Mouse (Mus musculus) liver, adult 2 months (tissue): ENCODE data around the gene Snd1. TPM values are rescaled to one million over a fixed set of nuclear protein-coding genes. Genes with fewer than 3 reads are reported as not detected.

ENCODE experiments used
- DNase-seq: peaks from one replicate; pipeline ENCODE4 v3.0.0-alpha.2; 2011; ENCODE audit warnings: low read depth, low spot score; ENCODE audit errors: extremely low read depth
- H3K27ac ChIP-seq: fragments of 200-500 bp; replicated peaks from 2 replicates; pipeline ENCODE4 v1.5.1; 2012; ENCODE audit warnings: low read depth, mild to moderate bottlenecking, control low read depth, inconsistent platforms, low read length; ENCODE audit not compliant: insufficient read depth
- H3K27me3 ChIP-seq: fragments of 200-500 bp; 2 replicates; pipeline ENCODE4 v1.6.1; 2012; ENCODE audit warnings: mild to moderate bottlenecking, moderate library complexity, low read length, inconsistent platforms; ENCODE audit not compliant: control insufficient read depth, insufficient read depth
- H3K36me3 ChIP-seq: fragments of 200-500 bp; 2 replicates; pipeline ENCODE4 v1.6.1; 2012; ENCODE audit warnings: low read length, inconsistent platforms; ENCODE audit not compliant: control insufficient read depth, insufficient read depth
- H3K4me1 ChIP-seq: fragments of 200-500 bp; 2 replicates; pipeline ENCODE4 v1.6.1; 2011; ENCODE audit warnings: low read length; ENCODE audit not compliant: control insufficient read depth, insufficient read depth
- H3K4me3 ChIP-seq: fragments of 200-500 bp; 2 replicates; pipeline ENCODE4 v1.5.1; 2011; ENCODE audit warnings: low read depth, mild to moderate bottlenecking, control low read depth, low read length, moderate library complexity; ENCODE audit not compliant: insufficient read depth
- H3K79me2 ChIP-seq: fragments of 200-500 bp; 2 replicates; pipeline ENCODE4 v1.6.1; 2012; ENCODE audit warnings: inconsistent platforms, mild to moderate bottlenecking, low read length, moderate library complexity; ENCODE audit not compliant: control insufficient read depth, insufficient read depth
- H3K9ac ChIP-seq: fragments of 200-500 bp; 2 replicates; pipeline ENCODE4 v1.6.1; 2012; ENCODE audit warnings: low read depth, mild to moderate bottlenecking, control low read depth, inconsistent platforms, low read length
- CTCF ChIP-seq: fragments of 200-500 bp; IDR thresholded peaks from 2 replicates; pipeline ENCODE4 v1.5.1; 2011; ENCODE audit warnings: low read depth, low read length, control low read depth
- POLR2A ChIP-seq: fragments of 200-500 bp; IDR thresholded peaks from 2 replicates; pipeline ENCODE4 v1.6.1; 2011; ENCODE audit warnings: low read length, control low read depth; ENCODE audit not compliant: insufficient read depth; ENCODE audit errors: extremely low read depth
- WGBS: fragments of 180-500 bp; shearing (Covaris S2); methylation state at CpG from one replicate; pipeline ENCODE4 v1.1.7; 2018; 5-methylcytosine and 5-hydroxymethylcytosine counted together
- polyA plus RNA-seq: library from polyadenylated mRNA; depleted of rRNA; stranded (reverse); fragments of >200 nt; gene quantifications from 2 replicates; pipeline ENCODE4 v1.2.3, GENCODE M21; 2012
- total RNA-seq: library from RNA; depleted of rRNA; stranded (reverse); fragments of >200 nt; gene quantifications from 2 replicates; pipeline ENCODE4 v1.2.3, GENCODE M21; 2014

Snd1 gene
- total and polyA plus RNA-seq, 2 experiments, result 64.2 to 88.6 TPM

- DNase-seq, result peak; percentile 99
- Histone ChIP-seq H3K27me3 (no peaks in the 10 kb centered on the region), H3K27ac (peak overlapping the region; percentile 72), H3K79me2 (peaks cover 27% of the 10 kb centered on the region), H3K4me1 (peaks cover 20% of the 10 kb centered on the region), H3K4me3 (peak overlapping the region; percentile 89), H3K36me3 (0 out of 2 replicates have a peak, but pooled peaks cover 2% of the 10 kb centered on the region), H3K9ac (peak overlapping the region; percentile 96)
- peak; percentile 85 for TF ChIP-seq POLR2A
- TF ChIP-seq CTCF, result no peak
- under 1% methylated on average over 68 of the region's 68 CpGs for WGBS
Observed at GRCm38 (mm10) chr6:28479865-28480751, 5.2 kb downstream of the Snd1 start.

GRCm38 (mm10) chr6:28480752-28481492 is 6.0 kb downstream of the Snd1 start:
- H3K4me3 ChIP-seq, result peak overlapping the region; percentile 89
- H3K4me1 ChIP-seq, result peaks cover 23% of the 10 kb centered on the region
- peaks cover 31% of the 10 kb centered on the region for H3K79me2 ChIP-seq
- DNase-seq, result peak; percentile 53
- H3K27me3 ChIP-seq, result no peaks in the 10 kb centered on the region
- TF ChIP-seq CTCF (no peak), POLR2A (no peak)
- WGBS, result 2% methylated on average over 21 of the region's 21 CpGs
- H3K9ac ChIP-seq, result peak overlapping the region; percentile 96
- peak overlapping the region; percentile 72 for H3K27ac ChIP-seq
- H3K36me3 ChIP-seq, result 0 out of 2 replicates have a peak, but pooled peaks cover 2% of the 10 kb centered on the region

GRCm38 (mm10) chr6:28482711-28483315 is 7.9 kb downstream of the Snd1 start:
- H3K9ac ChIP-seq, result no peak overlapping the region
- peaks cover 4% of the 10 kb centered on the region; the same call in 1 of the 2 replicates for H3K36me3 ChIP-seq
- no peak overlapping the region for H3K27ac ChIP-seq
- H3K27me3 ChIP-seq, result no peaks in the 10 kb centered on the region
- H3K4me1 ChIP-seq, result peaks cover 35% of the 10 kb centered on the region
- DNase-seq, result no peak
- 23% methylated on average over 4 of the region's 4 CpGs for WGBS
- TF ChIP-seq CTCF (no peak), POLR2A (no peak)
- no peak overlapping the region for H3K4me3 ChIP-seq
- H3K79me2 ChIP-seq, result peaks cover 37% of the 10 kb centered on the region

GRCm38 (mm10) chr6:28486008-28486407 is 11.1 kb downstream of the Snd1 start:
- Histone ChIP-seq H3K4me3 (no peak overlapping the region), H3K36me3 (peaks cover 13% of the 10 kb centered on the region; the same call in 1 of the 2 replicates), H3K4me1 (peaks cover 44% of the 10 kb centered on the region), H3K9ac (no peak overlapping the region), H3K79me2 (peaks cover 47% of the 10 kb centered on the region), H3K27ac (no peak overlapping the region), H3K27me3 (no peaks in the 10 kb centered on the region)
- TF ChIP-seq CTCF (no peak), POLR2A (no peak)
- no peak for DNase-seq
- WGBS, result 51% methylated on average over 2 of the region's 2 CpGs

- Histone ChIP-seq H3K9ac (no peak overlapping the region), H3K36me3 (peaks cover 16% of the 10 kb centered on the region), H3K4me1 (peaks cover 43% of the 10 kb centered on the region), H3K27ac (no peak overlapping the region), H3K27me3 (no peaks in the 10 kb centered on the region), H3K4me3 (no peak overlapping the region), H3K79me2 (peaks cover 46% of the 10 kb centered on the region)
- WGBS, result 83% methylated on average over 2 of the region's 2 CpGs
- no peak for DNase-seq
- TF ChIP-seq POLR2A (no peak), CTCF (no peak)
Observed at GRCm38 (mm10) chr6:28486471-28486870, 11.5 kb downstream of the Snd1 start.
